Mouse (Mus musculus) stomach, postnatal 0 days (tissue): Measurements from ENCODE around the gene Ccdc173.

ENCODE experiments used
- CTCF ChIP-seq: IDR thresholded peaks from 2 replicates; pipeline ENCODE4 v1.5.1; 2016; ENCODE audit warnings: antibody characterized with exemption, low read depth, mild to moderate bottlenecking, moderate library complexity
- EP300 ChIP-seq: optimal IDR thresholded peaks from 2 replicates; pipeline ENCODE3; 2016; ENCODE audit warnings: antibody characterized with exemption

DNA sequence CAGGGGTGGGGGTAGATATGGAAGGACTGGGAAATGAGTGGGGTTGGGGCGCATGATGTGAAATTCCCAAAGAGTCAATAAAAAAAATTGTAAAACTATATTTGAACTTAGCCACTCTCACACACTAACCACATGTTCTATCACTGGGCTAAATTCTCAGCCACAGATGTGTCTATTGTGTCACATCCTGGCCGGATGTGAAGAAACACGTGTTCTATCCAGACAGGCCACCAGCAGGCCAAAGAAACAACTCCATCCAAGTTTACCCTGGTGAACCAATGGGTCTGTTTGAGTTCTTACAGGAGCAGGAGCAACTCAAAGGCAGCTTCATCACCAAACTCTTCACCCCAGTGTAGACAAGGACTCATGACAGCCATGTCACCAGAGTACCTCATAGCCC is 72.9 kb downstream of the Ccdc173 start:
- TF ChIP-seq EP300, result no peak
- no peak for TF ChIP-seq CTCF
